Mouse (Mus musculus) brain, embryonic 14.5 days (tissue): Measurements from ENCODE around the gene Ptpru. TPM values are rescaled to one million over a fixed set of nuclear protein-coding genes. Genes with fewer than 3 reads are reported as not detected.

ENCODE experiments used
- DNase-seq: peaks from one replicate; pipeline ENCODE4 v3.0.0-alpha.2; 2011; ENCODE audit warnings: low read depth
- CTCF ChIP-seq: fragments of 200-500 bp; IDR thresholded peaks from 2 replicates; pipeline ENCODE4 v1.5.1; 2012; ENCODE audit warnings: inconsistent platforms, mild to moderate bottlenecking, moderate library complexity, borderline replicate concordance; ENCODE audit not compliant: insufficient read depth, insufficient read length; ENCODE audit errors: extremely low read depth
- POLR2A ChIP-seq: fragments of 200-500 bp; IDR thresholded peaks from 2 replicates; pipeline ENCODE4 v1.6.1; 2012; ENCODE audit warnings: mild to moderate bottlenecking, inconsistent platforms, borderline replicate concordance; ENCODE audit not compliant: poor library complexity, insufficient read depth, insufficient read length, severe bottlenecking; ENCODE audit errors: extremely low read depth
- polyA plus RNA-seq: library from polyadenylated mRNA; depleted of rRNA; stranded (reverse); fragments of >200 nt; gene quantifications from 2 replicates; pipeline ENCODE4 v1.2.3, GENCODE M21; 2012; rRNA removed

Gene Ptpru
- polyA plus RNA-seq, 1 experiment: 35.7 TPM

GRCm38 (mm10) chr4:131719151-131719550 lies 118.9 kb downstream of the Ptpru start:
- TF ChIP-seq POLR2A (no peak), CTCF (no peak)

More at GRCm38 (mm10) chr4:131719151-131719550, 118.9 kb downstream of the Ptpru start:
- no peak for DNase-seq

Other genes starting within 250 kb of the Ptpru start
- 28.8 and 34.4 TPM in 2 replicates for gene Mecr, start 5.2 kb upstream of the Ptpru start, polyA plus RNA-seq
- gene Srsf4, start 35.3 kb upstream of the Ptpru start, polyA plus RNA-seq: 93.0 and 117 TPM in 2 replicates
- gene Tmem200b, start 83.5 kb upstream of the Ptpru start, polyA plus RNA-seq: 1.0 and 1.1 TPM in 2 replicates
- not detected in 2 replicates for gene Gm10300, start 236.4 kb upstream of the Ptpru start, polyA plus RNA-seq
- gene Epb41, start 237.0 kb upstream of the Ptpru start, polyA plus RNA-seq: 86.3 and 111 TPM in 2 replicates